Mouse (Mus musculus) MEL (cell line): ENCODE data around the gene Nemf. TPM values are rescaled to one million over a fixed set of nuclear protein-coding genes. Genes with fewer than 3 reads are reported as not detected.

Source experiments
- DNase-seq: peaks from one replicate; pipeline ENCODE4 v3.0.0; 2011; ENCODE audit warnings: low read depth, low spot score
- H3K27ac ChIP-seq: 2 replicates; pipeline ENCODE4 v1.5.1; 2012; ENCODE audit warnings: low read depth, mild to moderate bottlenecking, control low read depth, low read length, moderate library complexity; ENCODE audit not compliant: control insufficient read depth
- H3K27me3 ChIP-seq, 2 experiments: fragments of 150-350 bp in 1 of 2; sonication (generic) in 1 of 2; 2 replicates each; pipeline ENCODE4 v1.6.1; 2012; ENCODE audit warnings: low read length in 2 of 2, mild to moderate bottlenecking in 2 of 2, improper control_type of control experiment in 1 of 2, moderate library complexity in 1 of 2; ENCODE audit not compliant: insufficient read depth in 2 of 2, control insufficient read depth in 1 of 2
- H3K36me3 ChIP-seq, 2 experiments: 2 replicates each; pipeline ENCODE4 v1.6.1; 2012 to 2014; ENCODE audit warnings: low read length in 2 of 2, improper control_type of control experiment in 1 of 2, inconsistent platforms in 1 of 2, mild to moderate bottlenecking in 1 of 2; ENCODE audit not compliant: insufficient read depth in 2 of 2, control insufficient read depth in 1 of 2
- H3K4me1 ChIP-seq, 2 experiments: fragments of 150-350 bp in 1 of 2; sonication (generic) in 1 of 2; 2 replicates each; pipeline ENCODE4 v1.6.1; 2012; ENCODE audit warnings: low read length in 2 of 2, improper control_type of control experiment in 1 of 2, mild to moderate bottlenecking in 1 of 2; ENCODE audit not compliant: insufficient read depth in 2 of 2, control insufficient read depth in 1 of 2
- H3K4me3 ChIP-seq, 2 experiments: fragments of 150-350 bp in 1 of 2; sonication (generic) in 1 of 2; 2 replicates each; pipeline ENCODE4 v1.5.1; 2012; ENCODE audit warnings: low read depth in 2 of 2, low read length in 2 of 2, mild to moderate bottlenecking in 2 of 2, moderate library complexity in 2 of 2, control low read depth in 1 of 2, improper control_type of control experiment in 1 of 2; ENCODE audit not compliant: control insufficient read depth in 1 of 2, insufficient read depth in 1 of 2
- H3K79me2 ChIP-seq: 2 replicates; pipeline ENCODE4 v1.6.1; 2012; ENCODE audit warnings: mild to moderate bottlenecking, low read length, moderate library complexity; ENCODE audit not compliant: control insufficient read depth, poor library complexity, insufficient read depth
- H3K9ac ChIP-seq: 2 replicates; pipeline ENCODE4 v1.6.1; 2012; ENCODE audit warnings: low read depth, mild to moderate bottlenecking, control low read depth, low read length, moderate library complexity; ENCODE audit not compliant: control insufficient read depth, poor library complexity, severe bottlenecking
- H3K9me3 ChIP-seq: fragments of 150-350 bp; sonication (generic); replicated peaks from 2 replicates; pipeline ENCODE4 v1.6.1; 2012; ENCODE audit warnings: mild to moderate bottlenecking, low read length, improper control_type of control experiment, moderate library complexity; ENCODE audit not compliant: insufficient read depth
- BHLHE40 ChIP-seq: IDR thresholded peaks from 2 replicates; pipeline ENCODE4 v1.6.1; 2012; ENCODE audit warnings: low read depth, mild to moderate bottlenecking, inconsistent platforms, low read length, improper control_type of control experiment, borderline replicate concordance
- CHD1 ChIP-seq: IDR thresholded peaks from 2 replicates; pipeline ENCODE4 v1.6.1; 2012; ENCODE audit warnings: low read depth, mild to moderate bottlenecking, inconsistent platforms, low read length, improper control_type of control experiment
- CTCF ChIP-seq, 3 experiments: IDR thresholded peaks in 2 of 3; conservative IDR thresholded peaks in 1 of 3; 2 replicates each; pipeline ENCODE4 v1.5.1; 2011 to 2012; ENCODE audit warnings: low read length in 3 of 3, low read depth in 2 of 3, mild to moderate bottlenecking in 2 of 3, improper control_type of control experiment in 1 of 3, inconsistent platforms in 1 of 3, mixed read lengths in 1 of 3, moderate library complexity in 1 of 3; ENCODE audit not compliant: control insufficient read depth in 1 of 3, insufficient read depth in 1 of 3, poor library complexity in 1 of 3, severe bottlenecking in 1 of 3
- E2F4 ChIP-seq: IDR thresholded peaks from 2 replicates; pipeline ENCODE4 v1.6.1; 2011; ENCODE audit warnings: low read depth, low read length, improper control_type of control experiment, borderline replicate concordance
- GABPA ChIP-seq: IDR thresholded peaks from 2 replicates; pipeline ENCODE4 v1.6.1; 2012; ENCODE audit warnings: low read depth, mild to moderate bottlenecking, inconsistent platforms, low read length, improper control_type of control experiment, moderate library complexity
- GATA1 ChIP-seq: IDR thresholded peaks from 2 replicates; pipeline ENCODE4 v1.6.1; 2011; ENCODE audit warnings: low read depth, low read length, improper control_type of control experiment
- HCFC1 ChIP-seq: IDR thresholded peaks from 2 replicates; pipeline ENCODE4 v1.6.1; 2012; ENCODE audit warnings: low read depth, mild to moderate bottlenecking, inconsistent platforms, low read length, improper control_type of control experiment, moderate library complexity
- JUND ChIP-seq: IDR thresholded peaks from 2 replicates; pipeline ENCODE4 v1.6.1; 2011; ENCODE audit warnings: low read depth, mild to moderate bottlenecking, improper control_type of control experiment, low read length
- MAFK ChIP-seq: IDR thresholded peaks from 2 replicates; pipeline ENCODE4 v1.6.1; 2011; ENCODE audit warnings: low read depth, mild to moderate bottlenecking, low read length, improper control_type of control experiment, borderline replicate concordance
- MAX ChIP-seq: IDR thresholded peaks from 2 replicates; pipeline ENCODE4 v1.6.1; 2011; ENCODE audit warnings: low read length, improper control_type of control experiment
- MAZ ChIP-seq: IDR thresholded peaks from 2 replicates; pipeline ENCODE4 v1.6.1; 2012; ENCODE audit warnings: low read depth, mild to moderate bottlenecking, inconsistent platforms, low read length, improper control_type of control experiment
- MYB ChIP-seq: IDR thresholded peaks from 2 replicates; pipeline ENCODE4 v1.6.1; 2011; ENCODE audit warnings: mild to moderate bottlenecking, low read depth, low read length, improper control_type of control experiment
- MYC ChIP-seq: IDR thresholded peaks from 2 replicates; pipeline ENCODE4 v1.6.1; 2011; ENCODE audit warnings: low read depth, mild to moderate bottlenecking, low read length, improper control_type of control experiment, moderate library complexity
- NRF1 ChIP-seq: IDR thresholded peaks from 2 replicates; pipeline ENCODE4 v1.6.1; 2014; ENCODE audit warnings: low read depth, mild to moderate bottlenecking, inconsistent platforms, low read length, improper control_type of control experiment, moderate library complexity; ENCODE audit not compliant: poor library complexity, insufficient read depth, severe bottlenecking
- POLR2A ChIP-seq, 2 experiments: IDR thresholded peaks; 2 replicates each; pipeline ENCODE4 v1.6.1; 2011 to 2012; ENCODE audit warnings: low read length in 2 of 2, mild to moderate bottlenecking in 2 of 2, control low read depth in 1 of 2, improper control_type of control experiment in 1 of 2, low read depth in 1 of 2, moderate library complexity in 1 of 2; ENCODE audit not compliant: control insufficient read depth in 1 of 2, insufficient read depth in 1 of 2, poor library complexity in 1 of 2
- POLR2AphosphoS5 ChIP-seq: IDR thresholded peaks from 2 replicates; pipeline ENCODE4 v1.6.1; 2012; ENCODE audit warnings: low read depth, borderline replicate concordance, mild to moderate bottlenecking, inconsistent platforms, low read length, moderate library complexity, mixed read lengths
- RAD21 ChIP-seq: IDR thresholded peaks from 2 replicates; pipeline ENCODE4 v1.6.1; 2011; ENCODE audit warnings: mild to moderate bottlenecking, low read depth, low read length, improper control_type of control experiment
- RCOR1 ChIP-seq: IDR thresholded peaks from 2 replicates; pipeline ENCODE4 v1.6.1; 2012; ENCODE audit warnings: low read depth, mild to moderate bottlenecking, inconsistent platforms, low read length, improper control_type of control experiment
- SIN3A ChIP-seq: IDR thresholded peaks from 2 replicates; pipeline ENCODE4 v1.6.1; 2012; ENCODE audit warnings: low read length, improper control_type of control experiment, inconsistent platforms
- TAL1 ChIP-seq: IDR thresholded peaks from 2 replicates; pipeline ENCODE4 v1.6.1; 2012; ENCODE audit warnings: mild to moderate bottlenecking, inconsistent platforms, low read length, moderate library complexity, mixed read lengths
- TBP ChIP-seq: IDR thresholded peaks from 2 replicates; pipeline ENCODE4 v1.8.0; 2011; ENCODE audit warnings: low read depth, low read length, improper control_type of control experiment
- TCF12 ChIP-seq: IDR thresholded peaks from 2 replicates; pipeline ENCODE4 v1.6.1; 2014; ENCODE audit warnings: low read depth, mild to moderate bottlenecking, inconsistent platforms, low read length, improper control_type of control experiment, moderate library complexity
- USF1 ChIP-seq: IDR thresholded peaks from 2 replicates; pipeline ENCODE4 v1.6.1; 2014; ENCODE audit warnings: low read depth, mild to moderate bottlenecking, inconsistent platforms, low read length, improper control_type of control experiment, moderate library complexity
- USF2 ChIP-seq, 2 experiments: IDR thresholded peaks; 2 replicates each; pipeline ENCODE4 v1.6.1; 2011 to 2012; ENCODE audit warnings: improper control_type of control experiment in 2 of 2, low read length in 2 of 2, borderline replicate concordance in 1 of 2, inconsistent platforms in 1 of 2, low read depth in 1 of 2, mild to moderate bottlenecking in 1 of 2; ENCODE audit not compliant: insufficient read depth in 1 of 2
- ZC3H11A ChIP-seq: IDR thresholded peaks from 2 replicates; pipeline ENCODE4 v1.6.1; 2012; ENCODE audit warnings: low read depth, mild to moderate bottlenecking, inconsistent platforms, low read length, improper control_type of control experiment
- ZKSCAN1 ChIP-seq: IDR thresholded peaks from 2 replicates; pipeline ENCODE4 v1.6.1; 2012; ENCODE audit warnings: low read depth, mild to moderate bottlenecking, inconsistent platforms, low read length, improper control_type of control experiment, moderate library complexity
- ZMIZ1 ChIP-seq: IDR thresholded peaks from 2 replicates; pipeline ENCODE4 v1.6.1; 2012; ENCODE audit warnings: low read depth, mild to moderate bottlenecking, inconsistent platforms, low read length, improper control_type of control experiment, moderate library complexity
- ZNF384 ChIP-seq: IDR thresholded peaks from 2 replicates; pipeline ENCODE4 v1.6.1; 2012; ENCODE audit warnings: low read depth, mild to moderate bottlenecking, inconsistent platforms, low read length, improper control_type of control experiment
- polyA plus RNA-seq, 2 experiments: library from polyadenylated mRNA; stranded (reverse) in 1 of 2; unstranded in 1 of 2; fragments of >175 nt in 1 of 2; fragments of >200 nt in 1 of 2; gene quantifications; 2 replicates each; pipeline versions ENCODE4 v1.2.1 to v1.2.4; 2012; ENCODE audit warnings: low replicate concordance in 2 of 2, low read depth in 1 of 2; ENCODE audit not compliant: insufficient read length in 2 of 2, insufficient read depth in 1 of 2, missing spikeins in 1 of 2
- total RNA-seq: library from RNA; depleted of rRNA; stranded (reverse); fragments of 300-350 nt; gene quantifications from 2 replicates; pipeline ENCODE4 v1.2.3, GENCODE M21; 2012

The Nemf gene
- total and polyA plus RNA-seq, 3 experiments = 30.2 to 33.4 TPM; not detected in 1

DNA sequence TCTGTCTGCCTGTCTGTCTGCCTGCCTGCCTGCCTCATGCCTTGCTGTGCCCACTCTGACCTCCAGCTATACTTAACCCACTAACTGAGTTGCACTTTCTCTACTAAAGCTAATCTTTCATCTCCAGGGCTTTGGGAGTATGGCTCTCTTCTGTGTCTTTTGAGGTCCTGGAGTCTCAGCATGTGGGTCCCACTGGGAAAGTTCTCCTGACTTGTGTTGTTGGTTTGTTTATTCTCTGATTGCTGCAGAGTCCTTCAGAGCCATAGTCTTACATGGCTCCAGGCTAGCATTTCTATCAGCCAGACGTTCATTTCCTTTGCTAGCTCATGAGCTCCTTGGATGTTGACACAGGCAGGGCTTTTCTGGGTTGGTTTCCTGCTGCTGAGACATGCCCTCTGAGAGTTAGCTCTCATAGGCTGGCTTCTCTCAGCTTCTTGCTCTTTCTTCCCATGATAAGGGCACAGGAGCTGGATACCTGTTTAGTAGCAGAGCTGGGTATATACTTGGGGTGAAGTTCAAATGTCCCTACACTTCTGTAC is 77.0 kb downstream of the Nemf start:
- Histone ChIP-seq H3K9me3 (no peaks in the 10 kb centered on the region), H3K4me1 (no peaks in the 10 kb centered on the region), H3K27me3 (no peaks in the 10 kb centered on the region; a peak in 1 of 4 replicates), H3K36me3 (no peaks in the 10 kb centered on the region)
- DNase-seq = no peak
- TF ChIP-seq MAZ = no peak
- no peak for TF ChIP-seq CTCF (IDR thresholded peaks at IDR 0.05 in 2 of 3, conservative IDR thresholded peaks at IDR 0.05 in 1 of 3; ENCODE audit: control insufficient read depth in 1 of 3, insufficient read depth in 1 of 3, low read depth in 2 of 3, low read length in 3 of 3, poor library complexity in 1 of 3, severe bottlenecking in 1 of 3)
- TF ChIP-seq MAX = no peak
- no peak for TF ChIP-seq MAFK
- no peak for TF ChIP-seq GABPA
- no peak for TF ChIP-seq MYB
- TF ChIP-seq ZKSCAN1 = no peak
- TF ChIP-seq TCF12 = no peak
- no peak for TF ChIP-seq POLR2A (IDR thresholded peaks at IDR 0.05; ENCODE audit: control insufficient read depth in 1 of 2, insufficient read depth in 1 of 2, low read depth in 1 of 2, low read length in 2 of 2, poor library complexity in 1 of 2)
- TF ChIP-seq MYC = no peak
- no peak for TF ChIP-seq USF2 (IDR thresholded peaks at IDR 0.05; ENCODE audit: borderline replicate concordance in 1 of 2, insufficient read depth in 1 of 2, low read depth in 1 of 2, low read length in 2 of 2)
- no peak for TF ChIP-seq POLR2AphosphoS5
- TF ChIP-seq NRF1 = no peak
- TF ChIP-seq USF1 = no peak
- TF ChIP-seq GATA1 = no peak
- TF ChIP-seq RAD21 = no peak
- no peak for TF ChIP-seq JUND
- no peak for TF ChIP-seq TBP
- TF ChIP-seq, all 39 proteins: peak for 0
- Histone ChIP-seq H3K9ac (no peak overlapping the region), H3K79me2 (no peaks in the 10 kb centered on the region), H3K4me3 (no peak overlapping the region), H3K27ac (no peak overlapping the region)

- H3K9me3 ChIP-seq = no peaks in the 10 kb centered on the region
- no peaks in the 10 kb centered on the region for H3K36me3 ChIP-seq
- no peak overlapping the region for H3K27ac ChIP-seq
- no peaks in the 10 kb centered on the region for H3K79me2 ChIP-seq
- H3K4me1 ChIP-seq = no peaks in the 10 kb centered on the region
- no peak for TF ChIP-seq GATA1
- no peak for TF ChIP-seq SIN3A
- TF ChIP-seq CHD1 = no peak
- no peak for TF ChIP-seq ZNF384
- no peak for TF ChIP-seq MYB
- TF ChIP-seq MAFK = no peak
- TF ChIP-seq BHLHE40 = no peak
- no peak for TF ChIP-seq ZMIZ1
- TF ChIP-seq ZKSCAN1 = no peak
- no peak for TF ChIP-seq ZC3H11A
- no peak for TF ChIP-seq TAL1
- no peak for TF ChIP-seq RAD21
- no peak for TF ChIP-seq POLR2AphosphoS5
- TF ChIP-seq E2F4 = no peak
- TF ChIP-seq HCFC1 = no peak
- no peak for TF ChIP-seq MAX
- TF ChIP-seq RCOR1 = no peak
- DNase-seq = no peak
- H3K4me3 ChIP-seq = no peak overlapping the region
- no peak overlapping the region for H3K9ac ChIP-seq
- H3K27me3 ChIP-seq = no peaks in the 10 kb centered on the region; a peak in 1 of 4 replicates
Observed at GRCm38 (mm10) chr12:69268956-69269355, 88.0 kb downstream of the Nemf start.
